Comparison of ENCODE assay signal across 22 mouse cellular contexts in the genomic region with DNA sequence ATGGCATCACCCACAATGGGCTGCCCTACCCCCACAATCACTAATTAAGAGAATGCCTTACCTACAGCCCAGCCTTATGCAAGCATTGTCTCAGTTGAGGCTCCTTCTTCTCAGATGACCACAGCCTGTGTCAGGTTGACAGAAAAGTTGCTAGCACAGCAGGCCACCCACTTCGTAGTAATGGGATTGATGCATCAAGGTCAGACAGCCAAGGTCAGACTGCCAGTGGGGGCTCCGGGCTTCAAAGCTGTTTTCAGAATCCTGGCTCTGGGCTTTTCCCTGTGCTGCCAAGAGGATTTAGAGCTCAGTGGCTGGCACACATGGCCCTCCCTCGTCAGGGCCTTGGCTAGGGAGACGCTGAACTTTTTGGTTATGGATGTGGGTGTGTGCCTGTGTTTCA. TPM values are rescaled to one million over a fixed set of nuclear protein-coding genes. Genes with fewer than 3 reads are reported as not detected.
DNase-seq lines count a peak whose midpoint lies in the region; ATAC-seq and TF ChIP-seq lines count a peak whose summit lies in the region.
"Had no signal": no experiment of that assay in that cellular context is flagged by ENCODE, and none has a peak within 500 bp of the region (broad histone marks: within the 10 kb centered on the region; RNA-seq: fewer than 3 reads in every experiment).

No protein-coding gene starts in this region.

- no peak for TF ChIP-seq CTCF in midbrain, postnatal 0 days (IDR thresholded peaks at IDR 0.05)

- ATAC-seq in forebrain, embryonic 14.5 days, result 0 out of 2 replicates have a peak, but pooled peaks have one; percentile 17
- no peak for ATAC-seq in midbrain, embryonic 11.5 days (ENCODE audit: low FRiP score)
- ATAC-seq in midbrain, embryonic 16.5 days, result no peak
- no peak for ATAC-seq in midbrain, postnatal 0 days (ENCODE audit: low FRiP score)
- ATAC-seq: CD4-positive, CD25-positive, alpha-beta regulatory T cell, adult 4 months; intestine, embryonic 16.5 days had no signal

- no peaks in the 10 kb centered on the region for H3K9me3 ChIP-seq in forebrain, embryonic 14.5 days (replicated peaks; ENCODE audit: control insufficient read depth, low read length)
- H3K9me3 ChIP-seq in forebrain, embryonic 10.5 days, result no peaks in the 10 kb centered on the region
- no peaks in the 10 kb centered on the region for H3K9me3 ChIP-seq in midbrain, embryonic 11.5 days (ENCODE audit: control insufficient read depth, low read length)
- H3K9me3 ChIP-seq in midbrain, embryonic 16.5 days (replicated peaks; ENCODE audit: control insufficient read depth, low read length, poor library complexity, severe bottlenecking), result no peaks in the 10 kb centered on the region
- H3K9me3 ChIP-seq in midbrain, postnatal 0 days (ENCODE audit: low read length), result no peaks in the 10 kb centered on the region
- H3K9me3 ChIP-seq: embryonic facial prominence, embryonic 13.5 days; heart, embryonic 13.5 days; limb, embryonic 12.5 days; stomach, embryonic 15.5 days had no signal

- no peaks in the 10 kb centered on the region for H3K27me3 ChIP-seq in forebrain, embryonic 14.5 days (replicated peaks; ENCODE audit: control insufficient read depth, insufficient read depth, low read length)
- H3K27me3 ChIP-seq in forebrain, embryonic 10.5 days (ENCODE audit: poor library complexity, severe bottlenecking), result peaks cover 12% of the 10 kb centered on the region; the same call in 1 of the 2 replicates
- H3K27me3 ChIP-seq in midbrain, embryonic 11.5 days (ENCODE audit: control insufficient read depth, insufficient read depth, low read length), result no peaks in the 10 kb centered on the region
- no peaks in the 10 kb centered on the region for H3K27me3 ChIP-seq in midbrain, embryonic 16.5 days (ENCODE audit: control insufficient read depth, insufficient read depth, low read depth, low read length)
- H3K27me3 ChIP-seq in midbrain, postnatal 0 days (ENCODE audit: insufficient read depth, low read length), result no peaks in the 10 kb centered on the region
- H3K27me3 ChIP-seq: embryonic facial prominence, embryonic 13.5 days; heart, embryonic 13.5 days; limb, embryonic 12.5 days; stomach, embryonic 15.5 days had no signal

- no peaks in the 10 kb centered on the region for H3K36me3 ChIP-seq in forebrain, embryonic 14.5 days (ENCODE audit: control insufficient read depth, insufficient read depth, low read length)
- H3K36me3 ChIP-seq in forebrain, embryonic 10.5 days (replicated peaks), result no peaks in the 10 kb centered on the region
- no peaks in the 10 kb centered on the region for H3K36me3 ChIP-seq in midbrain, embryonic 11.5 days (ENCODE audit: control insufficient read depth, insufficient read depth, low read length)
- H3K36me3 ChIP-seq in midbrain, embryonic 16.5 days (ENCODE audit: control insufficient read depth, insufficient read depth, low read length), result no peaks in the 10 kb centered on the region
- H3K36me3 ChIP-seq in midbrain, postnatal 0 days (ENCODE audit: insufficient read depth, low read length), result no peaks in the 10 kb centered on the region
- H3K36me3 ChIP-seq: embryonic facial prominence, embryonic 13.5 days; heart, embryonic 13.5 days; limb, embryonic 12.5 days; stomach, embryonic 15.5 days had no signal

- DNase-seq in forebrain, embryonic 14.5 days (ENCODE audit: low spot score), result peak; percentile 2
- no peak for DNase-seq in forebrain, embryonic 10.5 days (ENCODE audit: extremely low spot score, low spot score)
- peak; percentile 88 for DNase-seq in midbrain, embryonic 11.5 days (ENCODE audit: low spot score, missing footprints)
- DNase-seq in adrenal gland, postnatal 25 days, result peak; percentile 25
- peak; percentile 51 for DNase-seq in midbrain, postnatal 0 days (ENCODE audit: low spot score)
- no peak for DNase-seq in right cerebral cortex, adult 18-20 months
- no peak for DNase-seq in c-Kit-positive CD71-positive TER-119-positive erythroid progenitor cells, embryonic 14.5 days (ENCODE audit: low spot score)
- DNase-seq: cerebellum, adult 18-20 months; gastrocnemius, postnatal 36 days; kidney, postnatal 4 days; layer of hippocampus, postnatal 36 days; lung, postnatal 36 days had no signal

- 43% methylated on average over 4 of the region's 4 CpGs for WGBS in forebrain, embryonic 14.5 days
- WGBS in forebrain, embryonic 10.5 days, result 62% methylated on average over 4 of the region's 4 CpGs
- 33% methylated on average over 4 of the region's 4 CpGs for WGBS in midbrain, embryonic 11.5 days
- WGBS in midbrain, embryonic 16.5 days, result 24% methylated on average over 4 of the region's 4 CpGs
- WGBS in midbrain, postnatal 0 days, result 25% methylated on average over 4 of the region's 4 CpGs

- no peaks in the 10 kb centered on the region; the same call in 1 of the 2 replicates for H3K4me1 ChIP-seq in forebrain, embryonic 14.5 days (ENCODE audit: control insufficient read depth, insufficient read depth, low read length)
- H3K4me1 ChIP-seq in forebrain, embryonic 10.5 days, result peaks cover 19% of the 10 kb centered on the region
- no peaks in the 10 kb centered on the region for H3K4me1 ChIP-seq in midbrain, embryonic 11.5 days (ENCODE audit: control insufficient read depth, insufficient read depth, low read length)
- H3K4me1 ChIP-seq in midbrain, embryonic 16.5 days (ENCODE audit: control insufficient read depth, insufficient read depth, low read length), result peaks cover 5% of the 10 kb centered on the region; the same call in 1 of the 2 replicates
- H3K4me1 ChIP-seq in midbrain, postnatal 0 days (ENCODE audit: insufficient read depth, low read length), result no peaks in the 10 kb centered on the region
- H3K4me1 ChIP-seq: embryonic facial prominence, embryonic 13.5 days; stomach, embryonic 15.5 days had no signal

- no peak overlapping the region for H3K4me2 ChIP-seq in forebrain, embryonic 14.5 days (ENCODE audit: low read length)
- no peak overlapping the region for H3K4me2 ChIP-seq in midbrain, embryonic 11.5 days
- no peak overlapping the region for H3K4me2 ChIP-seq in midbrain, embryonic 16.5 days (ENCODE audit: low read length)
- H3K4me2 ChIP-seq in midbrain, postnatal 0 days (ENCODE audit: low read depth, low read length, poor library complexity, severe bottlenecking), result no peak overlapping the region
- H3K4me2 ChIP-seq: embryonic facial prominence, embryonic 13.5 days; heart, embryonic 13.5 days; limb, embryonic 12.5 days; stomach, embryonic 15.5 days had no signal

- H3K4me3 ChIP-seq in forebrain, embryonic 14.5 days (ENCODE audit: low read depth, low read length), result no peak overlapping the region
- no peak overlapping the region for H3K4me3 ChIP-seq in forebrain, embryonic 10.5 days
- no peak overlapping the region for H3K4me3 ChIP-seq in midbrain, embryonic 11.5 days (ENCODE audit: low read depth, low read length)
- H3K4me3 ChIP-seq in midbrain, embryonic 16.5 days (ENCODE audit: low read depth, low read length), result no peak overlapping the region
- H3K4me3 ChIP-seq in midbrain, postnatal 0 days (ENCODE audit: low read depth, low read length), result no peak overlapping the region
- H3K4me3 ChIP-seq: embryonic facial prominence, embryonic 13.5 days; heart, embryonic 13.5 days; limb, embryonic 12.5 days; myocyte; stomach, embryonic 15.5 days had no signal

- H3K27ac ChIP-seq in forebrain, embryonic 14.5 days (ENCODE audit: low read depth, low read length), result no peak overlapping the region
- H3K27ac ChIP-seq in forebrain, embryonic 10.5 days, result no peak overlapping the region
- H3K27ac ChIP-seq in midbrain, embryonic 11.5 days (ENCODE audit: low read depth, low read length), result no peak overlapping the region
- no peak overlapping the region for H3K27ac ChIP-seq in midbrain, embryonic 16.5 days (ENCODE audit: low read length)
- H3K27ac ChIP-seq in midbrain, postnatal 0 days (ENCODE audit: low read depth, low read length), result no peak overlapping the region
- H3K27ac ChIP-seq: embryonic facial prominence, embryonic 13.5 days; heart, embryonic 13.5 days; limb, embryonic 12.5 days; stomach, embryonic 15.5 days had no signal

- no peak overlapping the region for H3K9ac ChIP-seq in forebrain, embryonic 14.5 days (ENCODE audit: low read length)
- no peak overlapping the region for H3K9ac ChIP-seq in midbrain, embryonic 11.5 days (ENCODE audit: low read length)
- no peak overlapping the region for H3K9ac ChIP-seq in midbrain, embryonic 16.5 days (ENCODE audit: low read depth, low read length)
- H3K9ac ChIP-seq in midbrain, postnatal 0 days (replicated peaks; ENCODE audit: low read length, poor library complexity, severe bottlenecking), result no peak overlapping the region
- H3K9ac ChIP-seq: embryonic facial prominence, embryonic 13.5 days; heart, embryonic 13.5 days; limb, embryonic 12.5 days; stomach, embryonic 15.5 days had no signal

RNA-seq across cellular contexts. Expression of a gene that starts 48.1 kb away (rescaled TPM):
- polyA plus RNA-seq in forebrain, embryonic 14.5 days (2014; fragmentation: Nextera tagmentation; extraction: Ambion mirVana), result 4.7 and 5.9 TPM in 2 replicates
- polyA plus RNA-seq in forebrain, embryonic 10.5 days (2016; fragmentation: Nextera tagmentation; extraction: Ambion mirVana), result 0.22 and 0.41 TPM in 2 replicates
- polyA plus RNA-seq in midbrain, embryonic 11.5 days (2014; fragmentation: Nextera tagmentation; extraction: Ambion mirVana), result 2.1 and 2.6 TPM in 2 replicates
- polyA plus RNA-seq in midbrain, embryonic 16.5 days (2015; fragmentation: Nextera tagmentation; extraction: Ambion mirVana), result 7.7 and 7.9 TPM in 2 replicates
- total RNA-seq in adrenal gland, postnatal 25 days (2021), result 0.58 and 2.1 TPM in 2 replicates
- 11.3 and 14.7 TPM in 2 replicates for total RNA-seq in midbrain, postnatal 0 days (2014; rRNA removed)
- polyA plus RNA-seq in midbrain, postnatal 0 days (2015; fragmentation: Nextera tagmentation; extraction: Ambion mirVana), result 5.8 and 6.2 TPM in 2 replicates
- total RNA-seq: hematopoietic stem cell, adult 5-6 weeks had no signal
- polyA plus RNA-seq: CD4-positive, CD25-positive, alpha-beta regulatory T cell, adult 4 months; myocyte; small intestine, adult 2 months had no signal

RNA-seq across cellular contexts. Expression of a gene that starts 51.1 kb away (rescaled TPM):
- 7.7 and 12.3 TPM in 2 replicates for polyA plus RNA-seq in forebrain, embryonic 14.5 days (2014; fragmentation: Nextera tagmentation; extraction: Ambion mirVana)
- 14.7 and 15.4 TPM in 2 replicates for polyA plus RNA-seq in forebrain, embryonic 10.5 days (2016; fragmentation: Nextera tagmentation; extraction: Ambion mirVana)
- 8.9 and 10.4 TPM in 2 replicates for polyA plus RNA-seq in midbrain, embryonic 11.5 days (2014; fragmentation: Nextera tagmentation; extraction: Ambion mirVana)
- polyA plus RNA-seq in midbrain, embryonic 16.5 days (2015; fragmentation: Nextera tagmentation; extraction: Ambion mirVana), result 2.2 and 4.4 TPM in 2 replicates
- 4.5 and 8.0 TPM in 2 replicates for total RNA-seq in adrenal gland, postnatal 25 days (2021)
- total RNA-seq in midbrain, postnatal 0 days (2014; rRNA removed), result 3.7 and 7.0 TPM in 2 replicates
- 1.6 and 1.7 TPM in 2 replicates for polyA plus RNA-seq in midbrain, postnatal 0 days (2015; fragmentation: Nextera tagmentation; extraction: Ambion mirVana)

Comparison
In these comparisons a context has a peak if more than half of its experiments do, and no peak if none do; other contexts are left out.
1. DNase-seq: peak in forebrain, embryonic 14.5 days (single experiment), midbrain, embryonic 11.5 days (single experiment), adrenal gland, postnatal 25 days (single experiment) and midbrain, postnatal 0 days (single experiment); none in forebrain, embryonic 10.5 days (single experiment), right cerebral cortex, adult 18-20 months (single experiment) and c-Kit-positive CD71-positive TER-119-positive erythroid progenitor cells, embryonic 14.5 days (single experiment).